Mouse (Mus musculus) limb, embryonic 14.5 days (tissue): ENCODE measurements around the gene Armcx5. TPM values are rescaled to one million over a fixed set of nuclear protein-coding genes. Genes with fewer than 3 reads are reported as not detected.
"Not testable (repeated sequence)": the region's sequence is repeated elsewhere in the genome, so short reads cannot be mapped to it uniquely, and the experiment has no call there.

Source experiments
- ATAC-seq: fragments of 200-750 bp; cut with Nextera tagmentation; 2 replicates; pipeline ENCODE4 v1.8.0; 2017; ENCODE audit warnings: low read depth, moderate number of reproducible peaks, moderate TSS enrichment; ENCODE audit not compliant: low FRiP score
- DNase-seq: peaks from one replicate; pipeline ENCODE4 v3.0.0-alpha.2; 2015; ENCODE audit warnings: low spot score
- H3K27ac ChIP-seq: fragments of 300-500 bp; sonication (generic); replicated peaks from 2 replicates; pipeline ENCODE4 v1.5.1; 2014; ENCODE audit warnings: low read depth, mild to moderate bottlenecking, low read length, moderate library complexity, mixed read lengths
- H3K27me3 ChIP-seq: fragments of 300-500 bp; sonication (generic); 2 replicates; pipeline ENCODE4 v1.6.1; 2014; ENCODE audit warnings: low read length, mixed read lengths; ENCODE audit not compliant: control insufficient read depth, insufficient read depth
- H3K36me3 ChIP-seq: fragments of 300-500 bp; sonication (generic); 2 replicates; pipeline ENCODE4 v1.6.1; 2014; ENCODE audit warnings: mild to moderate bottlenecking, low read length, moderate library complexity, mixed read lengths; ENCODE audit not compliant: control insufficient read depth, insufficient read depth
- H3K4me1 ChIP-seq: fragments of 300-500 bp; sonication (generic); 2 replicates; pipeline ENCODE4 v1.6.1; 2014; ENCODE audit warnings: antibody characterized with exemption, low read length, mixed read lengths; ENCODE audit not compliant: control insufficient read depth, insufficient read depth
- H3K4me2 ChIP-seq: fragments of 300-500 bp; sonication (generic); replicated peaks from 2 replicates; pipeline ENCODE4 v1.6.1; 2014; ENCODE audit warnings: low read depth, mild to moderate bottlenecking, low read length, moderate library complexity; ENCODE audit not compliant: severe bottlenecking
- H3K4me3 ChIP-seq: fragments of 300-500 bp; sonication (generic); replicated peaks from 2 replicates; pipeline ENCODE4 v1.5.1; 2014; ENCODE audit warnings: low read length
- H3K9ac ChIP-seq: fragments of 300-500 bp; sonication (generic); 2 replicates; pipeline ENCODE4 v1.6.1; 2014; ENCODE audit warnings: mild to moderate bottlenecking, low read depth, low read length, moderate library complexity; ENCODE audit not compliant: severe bottlenecking
- H3K9me3 ChIP-seq: fragments of 300-500 bp; sonication (generic); 2 replicates; pipeline ENCODE4 v1.6.1; 2016; ENCODE audit warnings: low read length; ENCODE audit not compliant: control insufficient read depth
- POLR2A ChIP-seq: fragments of 200-500 bp; IDR thresholded peaks from 2 replicates; pipeline ENCODE4 v1.8.0; 2012; ENCODE audit warnings: inconsistent platforms, mild to moderate bottlenecking, moderate library complexity, borderline replicate concordance; ENCODE audit not compliant: insufficient read depth, insufficient read length; ENCODE audit errors: extremely low read depth
- WGBS: fragments of 180-500 bp; shearing (Covaris S2); extraction: QIAGEN DNeasy Blood & Tissue Kit; methylation state at CpG from one replicate; pipeline ENCODE4 v1.1.7; 2014; 5-methylcytosine and 5-hydroxymethylcytosine counted together
- polyA plus RNA-seq, 2 experiments: library from polyadenylated mRNA; depleted of rRNA in 1 of 2; stranded (reverse) in 1 of 2; unstranded in 1 of 2; fragments of >200 nt; fragmentation: Nextera tagmentation in 1 of 2; extraction: Ambion mirVana in 1 of 2; gene quantifications; 2 replicates each; pipeline versions ENCODE4 v1.2.1 to v1.2.3; 2012 to 2014

Armcx5 gene
- polyA plus RNA-seq, 2 experiments: 9.1 to 9.3 TPM

GRCm38 (mm10) chrX:135768043-135768548 is 25.6 kb downstream of the Armcx5 start:
- 71% methylated on average over 3 of the region's 3 CpGs for WGBS
- Histone ChIP-seq H3K9me3 (no peaks in the 10 kb centered on the region), H3K4me2 (no peak overlapping the region), H3K4me3 (no peak overlapping the region), H3K36me3 (no peaks in the 10 kb centered on the region), H3K9ac (no peak overlapping the region), H3K27me3 (no peaks in the 10 kb centered on the region), H3K4me1 (no peaks in the 10 kb centered on the region), H3K27ac (no peak overlapping the region)
- TF ChIP-seq POLR2A: no peak
- DNase-seq (no peak), ATAC-seq (no peak)

- DNase-seq (no peak), ATAC-seq (no peak)
- H3K36me3 ChIP-seq: no peaks in the 10 kb centered on the region
- no peak overlapping the region for H3K27ac ChIP-seq
- H3K9me3 ChIP-seq: no peaks in the 10 kb centered on the region
- no peaks in the 10 kb centered on the region for H3K27me3 ChIP-seq
- H3K4me1 ChIP-seq: no peaks in the 10 kb centered on the region
- no peak for TF ChIP-seq POLR2A
- WGBS: 84% methylated on average over 2 of the region's 2 CpGs
- no peak overlapping the region for H3K4me3 ChIP-seq
- no peak overlapping the region for H3K9ac ChIP-seq
- no peak overlapping the region for H3K4me2 ChIP-seq
Observed at GRCm38 (mm10) chrX:135768565-135768964, 26.0 kb downstream of the Armcx5 start.

- Histone ChIP-seq H3K9ac (no peak overlapping the region), H3K4me1 (no peaks in the 10 kb centered on the region), H3K4me3 (no peak overlapping the region), H3K4me2 (no peak overlapping the region), H3K27ac (peak overlapping the region; percentile 43; the same call in 1 of the 2 replicates), H3K27me3 (no peaks in the 10 kb centered on the region), H3K36me3 (no peaks in the 10 kb centered on the region), H3K9me3 (no peaks in the 10 kb centered on the region)
- no peak for ATAC-seq
- TF ChIP-seq POLR2A: no peak
- no peak for DNase-seq
Observed at GRCm38 (mm10) chrX:135791536-135791935, 49.0 kb downstream of the Armcx5 start.

GRCm38 (mm10) chrX:135792326-135792725 is 49.8 kb downstream of the Armcx5 start:
- H3K9ac ChIP-seq: no peak overlapping the region
- no peaks in the 10 kb centered on the region for H3K4me1 ChIP-seq
- H3K4me2 ChIP-seq: no peak overlapping the region
- 49% methylated on average over 6 of the region's 6 CpGs for WGBS
- no peaks in the 10 kb centered on the region for H3K9me3 ChIP-seq
- no peaks in the 10 kb centered on the region for H3K27me3 ChIP-seq
- peak; percentile 34 for DNase-seq
- no peaks in the 10 kb centered on the region for H3K36me3 ChIP-seq
- no peak for TF ChIP-seq POLR2A
- H3K27ac ChIP-seq: peak overlapping the region; percentile 43; the same call in 1 of the 2 replicates
- ATAC-seq: peak; percentile 49; the same call in 1 of the 2 replicates
- H3K4me3 ChIP-seq: no peak overlapping the region

GRCm38 (mm10) chrX:135795591-135796304 is 53.2 kb downstream of the Armcx5 start:
- ATAC-seq (peak; percentile 91), DNase-seq (peak; percentile 70)
- H3K9ac ChIP-seq: peak overlapping the region; percentile 56
- not testable (repeated sequence) for H3K9me3 ChIP-seq, H3K27ac ChIP-seq, H3K4me1 ChIP-seq, H3K27me3 ChIP-seq
- peaks cover 18% of the 10 kb centered on the region for H3K36me3 ChIP-seq
- H3K4me2 ChIP-seq: peak overlapping the region; percentile 52
- peak overlapping the region; percentile 50 for H3K4me3 ChIP-seq
- WGBS: 42% methylated on average over 24 of the region's 27 CpGs

GRCm38 (mm10) chrX:135796305-135797211 is 54.0 kb downstream of the Armcx5 start:
- Histone ChIP-seq H3K4me3 (peak overlapping the region; percentile 50), H3K36me3 (peaks cover 26% of the 10 kb centered on the region), H3K9ac (peak overlapping the region; percentile 56), H3K4me2 (peak overlapping the region; percentile 52)
- DNase-seq, H3K9me3 ChIP-seq, H3K4me1 ChIP-seq, H3K27ac ChIP-seq, H3K27me3 ChIP-seq: not testable (repeated sequence)
- WGBS: 12% methylated on average over 17 of the region's 26 CpGs
- ATAC-seq: peak; percentile 31
